Comparison of ENCODE assay signal across 10 mouse cellular contexts in genomic region chr2:153437306-153437659, GRCm38 (mm10). TPM values are rescaled to one million over a fixed set of nuclear protein-coding genes. Genes with fewer than 3 reads are reported as not detected.
DNase-seq lines count a peak whose midpoint lies in the region; ATAC-seq and TF ChIP-seq lines count a peak whose summit lies in the region.
"Had no signal": no experiment of that assay in that cellular context is flagged by ENCODE, and none has a peak within 500 bp of the region (broad histone marks: within the 10 kb centered on the region; RNA-seq: fewer than 3 reads in every experiment).

No protein-coding gene starts in this region.

- intact Hi-C loops in left cerebral cortex, adult 2 months (cut with DNase I), result no loop called here

- TF ChIP-seq CTCF in hindbrain, postnatal 0 days (IDR thresholded peaks at IDR 0.05; ENCODE audit: low read depth), result no peak
- TF ChIP-seq CTCF in left cerebral cortex, adult 2 months (IDR thresholded peaks at IDR 0.05), result no peak

- WGBS in hindbrain, postnatal 0 days, result 27% methylated on average over 2 of the region's 2 CpGs
- 25% methylated on average over 2 of the region's 2 CpGs for WGBS in limb, embryonic 15.5 days

- H3K4me3 ChIP-seq in megakaryocyte, embryonic 14.5 days (replicated peaks), result peak overlapping the region; percentile 66
- no peak overlapping the region for H3K4me3 ChIP-seq in hindbrain, postnatal 0 days (ENCODE audit: low read length)
- H3K4me3 ChIP-seq in limb, embryonic 15.5 days, result no peak overlapping the region
- no peak overlapping the region for H3K4me3 ChIP-seq in left cerebral cortex, adult 2 months

- ATAC-seq in megakaryocyte, adult 5-6 weeks (ENCODE audit: poor library complexity, severe bottlenecking), result no peak
- 0 out of 2 replicates have a peak, but pooled peaks have one; percentile 33 for ATAC-seq in hindbrain, postnatal 0 days
- no peak for ATAC-seq in limb, embryonic 15.5 days (ENCODE audit: insufficient number of reproducible peaks, low FRiP score, low TSS enrichment, low read depth)

- peaks cover 93% of the 10 kb centered on the region for H3K36me3 ChIP-seq in megakaryocyte, embryonic 14.5 days (replicated peaks; ENCODE audit: low read length)
- H3K36me3 ChIP-seq in hindbrain, postnatal 0 days (ENCODE audit: insufficient read depth, low read length), result 0 out of 2 replicates have a peak, but pooled peaks cover 8% of the 10 kb centered on the region
- peaks cover 7% of the 10 kb centered on the region for H3K36me3 ChIP-seq in limb, embryonic 15.5 days

- peak overlapping the region; percentile 71 for H3K27ac ChIP-seq in hindbrain, postnatal 0 days
- peak overlapping the region; percentile 85 for H3K27ac ChIP-seq in limb, embryonic 15.5 days
- H3K27ac ChIP-seq in left cerebral cortex, adult 2 months, result no peak overlapping the region; the same call in 1 of the 2 replicates

- H3K9ac ChIP-seq in hindbrain, postnatal 0 days (replicated peaks; ENCODE audit: low read length), result no peak overlapping the region
- no peak overlapping the region for H3K9ac ChIP-seq in limb, embryonic 15.5 days

- H3K4me1 ChIP-seq in megakaryocyte, embryonic 14.5 days, result peaks cover 95% of the 10 kb centered on the region
- peaks cover 47% of the 10 kb centered on the region for H3K4me1 ChIP-seq in hindbrain, postnatal 0 days (ENCODE audit: insufficient read depth, low read length)
- H3K4me1 ChIP-seq in limb, embryonic 15.5 days, result peaks cover 80% of the 10 kb centered on the region

- no peaks in the 10 kb centered on the region for H3K27me3 ChIP-seq in megakaryocyte, embryonic 14.5 days (replicated peaks)
- H3K27me3 ChIP-seq in hindbrain, postnatal 0 days (ENCODE audit: insufficient read depth, low read length), result no peaks in the 10 kb centered on the region
- no peaks in the 10 kb centered on the region for H3K27me3 ChIP-seq in limb, embryonic 15.5 days

- 0 out of 2 replicates have a peak overlapping the region, but pooled peaks have one; percentile 5 for H3K4me2 ChIP-seq in hindbrain, postnatal 0 days (ENCODE audit: low read depth, low read length)
- peak overlapping the region; percentile 15; the same call in 1 of the 2 replicates for H3K4me2 ChIP-seq in limb, embryonic 15.5 days

- H3K9me3 ChIP-seq in megakaryocyte, embryonic 14.5 days, result no peaks in the 10 kb centered on the region
- no peaks in the 10 kb centered on the region for H3K9me3 ChIP-seq in hindbrain, postnatal 0 days (ENCODE audit: low read length)
- H3K9me3 ChIP-seq in limb, embryonic 15.5 days, result no peaks in the 10 kb centered on the region

- no peak for DNase-seq in hindbrain, postnatal 0 days (ENCODE audit: low spot score)
- DNase-seq in yolk sac, embryonic 10.5 days (ENCODE audit: low spot score), result peak; percentile 87
- no peak for DNase-seq in layer of hippocampus, adult 18-20 months (ENCODE audit: low spot score in 2 of 2)
- DNase-seq in left cerebral cortex, adult 2 months (ENCODE audit: extremely low spot score in 1 of 2, low spot score in 2 of 2), result no peak
- DNase-seq in left cerebral cortex, adult 8-10 months (ENCODE audit: low spot score in 2 of 2), result no peak
- DNase-seq: layer of hippocampus, postnatal 36 days had no signal

RNA-seq across cellular contexts. Expression of gene 4930404H24Rik, which starts 55.3 kb away (rescaled TPM):
- polyA plus RNA-seq in megakaryocyte, embryonic 14.5 days (2012; ENCODE audit: insufficient read depth, low replicate concordance), result 0.54 TPM in 1 of 2 replicates, not detected in the other
- total RNA-seq in megakaryocyte, adult 5-6 weeks (2015), result not detected in 2 replicates
- total RNA-seq in megakaryocyte, adult 5-6 weeks (2017), result not detected in 2 replicates
- total RNA-seq in hindbrain, postnatal 0 days (2014; rRNA removed), result not detected in 2 replicates
- not detected in 2 replicates for polyA plus RNA-seq in hindbrain, postnatal 0 days (2015; fragmentation: Nextera tagmentation; extraction: Ambion mirVana)
- not detected in 2 replicates for polyA plus RNA-seq in limb, embryonic 15.5 days (2015; fragmentation: Nextera tagmentation; extraction: Ambion mirVana)
- not detected for total RNA-seq in layer of hippocampus, adult 18-20 months (2021)
- total RNA-seq in left cerebral cortex, adult 2 months (2021), result not detected
- total RNA-seq in left cerebral cortex, adult 8-10 months (2022), result not detected
- total RNA-seq: layer of hippocampus, postnatal 36 days had no signal
- polyA plus RNA-seq: cortical plate, adult 2 months had no signal
